Mouse (Mus musculus) splenic B cell, adult 2 months (primary cell): ENCODE measurements at regions not wholly inside any gene's neighbourhood (a gene's known extent, or its start where the extent isn't known, plus 50 kb on each side); places are given as distances from the start of the nearest gene placed in this dataset.

Experiments used
- DNase-seq: peaks from one replicate; pipeline ENCODE4 v3.0.0-alpha.2; 2011; ENCODE audit warnings: low read depth, low spot score
- H3K27me3 ChIP-seq: 2 replicates; pipeline ENCODE4 v1.6.1; 2012; ENCODE audit warnings: mild to moderate bottlenecking, low read length, moderate library complexity, mixed read lengths; ENCODE audit not compliant: control insufficient read depth, poor library complexity, insufficient read depth, severe bottlenecking
- H3K36me3 ChIP-seq: 2 replicates; pipeline ENCODE4 v1.6.1; 2012; ENCODE audit warnings: mild to moderate bottlenecking, low read length, moderate library complexity, mixed read lengths; ENCODE audit not compliant: control insufficient read depth, poor library complexity, insufficient read depth, severe bottlenecking

GRCm38 (mm10) chr13:70979344-70979743 is 137.7 kb upstream of the Adamts16 start:
- H3K27me3 ChIP-seq, result no peaks in the 10 kb centered on the region
- DNase-seq, result no peak
- no peaks in the 10 kb centered on the region for H3K36me3 ChIP-seq

DNA sequence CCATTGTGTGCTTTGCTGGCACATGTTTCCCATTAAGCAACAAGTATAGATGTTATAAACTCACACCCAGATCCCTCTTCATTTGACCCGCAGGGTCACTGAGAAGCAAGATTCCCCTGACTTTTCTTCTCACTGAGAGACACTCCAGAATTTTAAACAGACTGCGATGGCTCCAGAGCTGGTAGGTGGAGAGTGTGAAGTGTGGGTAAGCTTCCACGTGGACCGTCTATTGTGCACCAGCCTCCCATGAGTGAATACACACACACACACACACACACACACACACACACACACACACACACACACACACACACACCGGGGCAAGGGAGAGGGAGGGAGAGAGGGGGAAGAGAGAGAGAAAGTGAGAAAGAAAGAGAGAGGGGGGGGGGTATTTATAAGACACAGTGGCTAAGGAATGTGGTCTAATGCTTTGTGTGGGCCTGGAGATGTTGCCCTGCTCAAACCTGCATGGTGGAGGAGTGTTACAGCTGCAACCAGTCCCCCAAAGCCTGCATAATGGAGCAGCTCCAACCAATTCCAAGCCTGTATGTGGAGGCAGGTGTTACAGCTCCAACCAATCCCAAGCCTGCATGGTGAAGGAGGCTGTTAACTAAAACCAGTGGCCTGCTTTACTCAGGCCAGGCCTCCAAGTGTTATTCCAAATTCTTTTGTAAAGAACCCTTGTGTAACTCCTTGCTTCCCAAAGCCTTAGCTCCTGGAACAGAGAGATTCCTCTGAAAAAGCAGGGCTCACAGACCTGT is 137.1 kb upstream of the Adamts16 start:
- H3K27me3 ChIP-seq, result no peaks in the 10 kb centered on the region
- DNase-seq, result no peak
- no peaks in the 10 kb centered on the region for H3K36me3 ChIP-seq

DNA sequence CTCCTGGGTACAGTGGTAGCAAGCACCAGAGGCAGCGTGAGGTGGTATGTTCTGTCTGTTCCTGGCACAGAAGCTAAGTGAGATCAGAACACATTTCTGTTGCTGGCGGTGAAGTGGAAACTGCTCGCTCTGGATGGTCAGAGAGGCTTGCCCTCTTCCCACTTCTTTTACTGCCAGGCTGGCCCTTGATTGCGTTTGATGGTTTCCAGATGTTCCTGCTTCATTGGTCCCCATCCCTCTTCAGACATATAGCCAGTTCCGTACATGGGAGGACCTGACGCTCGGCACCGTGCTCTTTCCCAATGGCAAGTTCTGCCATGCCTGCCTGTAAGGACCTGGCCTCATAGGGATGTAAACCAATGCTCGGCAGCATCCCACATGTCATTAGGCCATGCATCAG is 128.0 kb upstream of the Adamts16 start:
- no peaks in the 10 kb centered on the region for H3K27me3 ChIP-seq

DNA sequence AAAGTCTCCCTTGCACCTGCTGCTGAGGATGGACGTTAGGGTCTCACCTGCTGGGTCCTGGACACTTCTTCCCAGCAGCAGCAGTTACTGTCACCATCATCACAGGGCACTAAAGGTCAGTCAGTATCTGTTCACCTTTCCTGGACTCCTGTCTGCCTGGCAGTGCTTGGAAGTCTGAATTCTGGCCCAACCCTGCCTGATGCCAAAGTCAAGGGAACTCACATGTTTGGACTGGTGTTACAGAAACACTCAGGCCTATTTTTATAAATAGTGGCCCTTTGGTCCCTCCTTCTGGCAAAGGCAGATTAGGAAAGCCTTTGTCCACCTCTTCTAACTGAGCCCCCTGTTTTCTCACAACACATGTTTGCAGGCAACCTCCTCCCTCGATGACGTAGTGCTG is 126.2 kb upstream of the Adamts16 start:
- H3K36me3 ChIP-seq, result no peaks in the 10 kb centered on the region
- H3K27me3 ChIP-seq, result no peaks in the 10 kb centered on the region
- DNase-seq, result no peak

More for the DNA sequence above, 128.0 kb upstream of the Adamts16 start:
- H3K36me3 ChIP-seq, result no peaks in the 10 kb centered on the region
- no peak for DNase-seq

DNA sequence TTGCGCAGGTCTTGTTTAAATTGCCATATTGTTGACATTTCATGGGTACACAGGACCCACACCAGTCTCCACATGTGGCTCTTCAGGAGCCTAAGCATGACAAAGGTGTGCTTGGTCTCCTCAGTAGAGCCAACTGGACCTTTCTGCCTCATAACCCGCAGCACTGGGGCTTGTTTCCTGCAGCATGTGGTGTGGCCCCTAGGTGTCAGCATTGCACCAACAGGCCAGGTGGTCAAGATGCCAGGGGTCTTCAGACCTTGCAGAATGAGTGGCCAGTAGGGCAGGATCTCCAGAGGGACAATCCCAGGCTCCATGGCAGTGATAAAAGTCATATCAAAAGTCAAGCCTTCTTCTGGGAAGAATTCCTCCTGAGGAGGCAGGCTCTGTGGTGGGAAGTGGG is 121.8 kb upstream of the Adamts16 start:
- no peaks in the 10 kb centered on the region for H3K36me3 ChIP-seq

DNA sequence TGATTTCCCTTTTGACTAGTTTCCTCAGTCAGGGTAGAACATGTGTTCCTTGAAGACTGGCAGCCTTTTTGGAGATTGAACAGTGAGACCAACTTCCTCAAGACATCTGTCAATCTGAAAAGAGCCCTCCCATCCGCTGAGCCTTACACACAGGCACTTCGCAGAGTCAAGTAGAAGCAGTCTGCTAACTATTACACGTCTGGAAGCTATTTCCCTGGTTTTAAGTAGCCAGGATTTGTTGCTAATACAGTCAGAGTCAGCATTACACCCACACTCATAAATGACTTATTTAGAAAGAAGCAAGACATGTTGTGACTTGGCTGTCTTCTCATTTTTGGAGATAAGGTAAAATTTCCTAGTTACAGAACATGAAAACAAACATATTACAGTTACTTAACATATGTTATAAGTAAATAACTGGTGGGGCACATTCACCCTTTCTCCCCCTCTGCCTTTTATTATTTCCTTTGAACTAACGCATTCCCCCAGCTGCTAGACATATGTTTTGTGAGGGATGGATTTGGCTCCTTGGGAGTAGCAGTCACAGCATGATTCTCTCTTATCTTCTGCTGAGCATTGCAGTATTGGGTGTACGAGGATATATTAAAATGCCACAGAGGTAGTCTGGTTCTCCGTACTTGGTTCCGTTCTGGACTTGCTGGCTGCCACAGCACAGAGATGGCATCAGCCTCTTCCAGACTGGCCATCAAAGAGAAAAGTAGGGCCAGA is 92.9 kb upstream of the Adamts16 start:
- Histone ChIP-seq H3K36me3 (no peaks in the 10 kb centered on the region), H3K27me3 (no peaks in the 10 kb centered on the region)
- DNase-seq, result no peak

More for the DNA sequence above, 121.8 kb upstream of the Adamts16 start:
- no peaks in the 10 kb centered on the region for H3K27me3 ChIP-seq
- no peak for DNase-seq

DNA sequence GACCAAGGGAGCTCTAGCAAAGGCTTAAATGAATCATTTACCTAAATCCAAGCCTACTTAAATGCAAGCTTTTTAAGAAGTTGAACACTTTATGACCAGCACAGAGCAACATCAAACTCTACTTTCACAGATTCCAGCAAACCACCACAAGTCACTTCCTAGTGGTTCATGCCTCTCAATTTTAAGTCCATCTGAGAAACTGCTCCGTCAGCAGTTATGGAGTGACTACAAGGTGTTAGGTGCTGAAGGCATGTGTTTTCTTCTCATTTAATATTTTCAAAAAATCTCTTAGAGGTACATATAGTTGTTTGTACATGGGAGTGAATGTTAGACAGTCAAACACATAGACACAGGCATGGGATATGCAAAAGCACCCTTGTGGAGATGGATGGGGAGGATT is 72.2 kb upstream of the Adamts16 start:
- Histone ChIP-seq H3K36me3 (no peaks in the 10 kb centered on the region), H3K27me3 (no peaks in the 10 kb centered on the region)
- DNase-seq, result no peak

- Histone ChIP-seq H3K36me3 (no peaks in the 10 kb centered on the region), H3K27me3 (no peaks in the 10 kb centered on the region)
- no peak for DNase-seq
Measured at GRCm38 (mm10) chr13:70910934-70911333, 69.3 kb upstream of the Adamts16 start.

DNA sequence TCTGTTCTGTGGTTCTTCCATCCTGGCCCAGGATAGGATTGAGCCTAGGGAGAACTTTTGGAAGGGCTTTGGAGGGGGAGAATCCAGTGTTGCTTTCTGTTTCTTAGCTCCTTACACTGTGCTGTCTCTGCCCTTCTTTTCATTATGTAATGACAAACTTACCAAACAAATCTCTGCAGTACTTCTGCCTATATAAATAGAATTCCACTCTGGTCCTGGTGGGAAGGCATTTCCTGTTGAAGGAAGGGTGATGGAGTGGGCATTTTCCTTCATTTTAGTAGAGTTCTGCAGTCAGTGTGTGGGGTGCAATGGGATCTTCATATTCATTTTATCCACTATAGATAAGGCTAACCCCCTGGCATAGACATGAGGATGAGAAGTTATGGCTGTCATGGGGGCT is 63.2 kb upstream of the Adamts16 start:
- Histone ChIP-seq H3K27me3 (no peaks in the 10 kb centered on the region), H3K36me3 (no peaks in the 10 kb centered on the region)
- no peak for DNase-seq

DNA sequence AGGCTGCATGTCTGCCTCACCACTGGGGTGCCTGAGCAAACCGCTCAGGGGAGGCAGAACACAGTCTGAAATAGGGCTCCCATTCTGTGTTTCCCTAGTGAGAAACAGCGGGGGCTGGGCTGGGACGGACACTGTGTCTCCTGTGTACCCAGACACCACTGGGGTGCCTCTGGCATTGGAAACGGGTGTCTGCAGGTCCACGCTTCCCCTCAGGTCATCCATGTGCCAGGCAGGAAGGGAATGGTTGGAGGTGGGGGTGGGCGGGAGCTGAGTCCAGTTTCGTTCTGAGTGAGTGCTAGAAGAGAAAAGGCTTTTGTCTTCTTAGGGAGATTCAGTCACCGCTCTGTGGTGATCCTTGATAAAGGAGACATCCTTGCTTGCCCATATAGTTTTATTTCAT is 62.2 kb upstream of the Adamts16 start:
- no peak for DNase-seq
- H3K27me3 ChIP-seq, result no peaks in the 10 kb centered on the region
- no peaks in the 10 kb centered on the region for H3K36me3 ChIP-seq

DNA sequence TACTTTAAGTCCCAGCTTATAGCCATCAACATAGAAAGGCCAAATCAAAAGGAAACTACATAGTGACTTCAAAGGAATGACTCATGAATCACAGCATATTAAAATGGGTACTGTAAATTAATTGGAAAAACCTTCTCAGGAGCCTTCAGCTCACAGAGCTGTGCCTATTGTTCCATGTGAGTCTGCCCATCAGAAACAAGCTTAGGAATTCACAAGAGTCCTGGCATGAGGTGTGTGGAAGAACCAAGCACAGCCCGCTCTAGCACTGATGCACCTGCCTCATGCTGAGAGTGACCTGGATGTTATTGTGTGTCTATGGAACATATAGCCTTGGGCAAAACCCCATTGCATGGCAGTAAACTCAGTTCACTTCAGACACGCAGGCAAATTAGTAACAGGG is 61.5 kb upstream of the Adamts16 start:
- no peaks in the 10 kb centered on the region for H3K27me3 ChIP-seq
- no peaks in the 10 kb centered on the region for H3K36me3 ChIP-seq
- DNase-seq, result no peak

- Histone ChIP-seq H3K36me3 (no peaks in the 10 kb centered on the region), H3K27me3 (no peaks in the 10 kb centered on the region)
- no peak for DNase-seq
Measured at GRCm38 (mm10) chr13:70902727-70903126, 61.1 kb upstream of the Adamts16 start.

GRCm38 (mm10) chr13:70891634-70892033 is 50.0 kb upstream of the Adamts16 start:
- no peak for DNase-seq
- Histone ChIP-seq H3K36me3 (no peaks in the 10 kb centered on the region), H3K27me3 (no peaks in the 10 kb centered on the region)
